Mouse (Mus musculus) urinary bladder, postnatal 36 days (tissue): ENCODE results near the gene Ryk.

Source experiments
- DNase-seq, 2 experiments: peaks; one replicate each; pipeline ENCODE4 v3.0.0; 2022; ENCODE audit warnings: low spot score in 2 of 2, mixed read lengths in 1 of 2

The Ryk gene

GRCm38 (mm10) chr9:102834742-102835591 lies at the start of gene Ryk:
TSS of gene Ryk (plus strand) at chr9:102834917.
- DNase-seq: peak; percentile 62 to 68

- no peak for DNase-seq
Observed at GRCm38 (mm10) chr9:102789491-102789890, 45.2 kb upstream of the Ryk start.

- DNase-seq: no peak
Observed at GRCm38 (mm10) chr9:102791845-102792244, 42.9 kb upstream of the Ryk start.

- no peak for DNase-seq
Observed at GRCm38 (mm10) chr9:102792836-102793235, 41.9 kb upstream of the Ryk start.

- no peak for DNase-seq
Observed at GRCm38 (mm10) chr9:102793286-102793809, 41.4 kb upstream of the Ryk start.

GRCm38 (mm10) chr9:102798406-102798805 lies 36.3 kb upstream of the Ryk start:
- DNase-seq: no peak

GRCm38 (mm10) chr9:102806056-102806573 lies 28.6 kb upstream of the Ryk start:
- DNase-seq: no peak

- no peak for DNase-seq
Observed at GRCm38 (mm10) chr9:102811192-102811591, 23.5 kb upstream of the Ryk start.

- DNase-seq: no peak
Observed at GRCm38 (mm10) chr9:102818228-102818627, 16.5 kb upstream of the Ryk start.

- no peak for DNase-seq
Observed at GRCm38 (mm10) chr9:102828604-102829003, 6.1 kb upstream of the Ryk start.

- no peak for DNase-seq
Observed at GRCm38 (mm10) chr9:102831541-102831940, 3.2 kb upstream of the Ryk start.

- no peak for DNase-seq
Observed at GRCm38 (mm10) chr9:102834414-102834741, 339 bp upstream of the Ryk start.

GRCm38 (mm10) chr9:102836279-102836678 lies 1.6 kb downstream of the Ryk start:
- DNase-seq: no peak

GRCm38 (mm10) chr9:102840792-102841778 lies 6.4 kb downstream of the Ryk start:
- DNase-seq: peak in 1 of 2 experiments; percentile 35

- DNase-seq: no peak
Observed at GRCm38 (mm10) chr9:102841832-102842231, 7.1 kb downstream of the Ryk start.

- no peak for DNase-seq
Observed at GRCm38 (mm10) chr9:102842498-102842897, 7.8 kb downstream of the Ryk start.

GRCm38 (mm10) chr9:102843577-102843976 lies 8.9 kb downstream of the Ryk start:
- no peak for DNase-seq

- no peak for DNase-seq
Observed at GRCm38 (mm10) chr9:102845851-102846250, 11.1 kb downstream of the Ryk start.

GRCm38 (mm10) chr9:102846348-102846747 lies 11.6 kb downstream of the Ryk start:
- no peak for DNase-seq

- DNase-seq: no peak
Observed at GRCm38 (mm10) chr9:102852076-102853022, 17.6 kb downstream of the Ryk start.

- no peak for DNase-seq
Observed at GRCm38 (mm10) chr9:102857856-102858255, 23.1 kb downstream of the Ryk start.
